ENCODE assay signal across 20 mouse cellular contexts in the genomic region with DNA sequence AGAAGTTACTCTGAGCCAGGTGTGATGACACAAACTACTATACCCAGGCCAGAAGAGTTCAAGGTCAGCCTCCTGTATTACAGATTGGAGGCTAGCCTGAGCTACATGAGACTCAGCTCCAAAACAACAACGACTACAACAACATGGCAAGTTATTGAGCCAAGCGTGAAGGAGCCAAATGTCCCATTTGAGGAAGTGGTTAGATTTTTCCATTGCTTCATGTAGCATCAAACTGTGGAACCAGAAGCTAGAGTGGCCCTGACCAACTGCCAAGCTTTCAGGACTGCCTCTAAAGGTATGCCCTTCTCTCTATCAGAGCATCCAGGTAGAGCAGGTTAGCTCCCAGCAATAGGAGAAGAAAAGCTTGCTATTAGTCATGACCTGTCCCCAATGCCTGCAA. TPM values are rescaled to one million over a fixed set of nuclear protein-coding genes. Genes with fewer than 3 reads are reported as not detected.
DNase-seq lines count a peak whose midpoint lies in the region; ATAC-seq and TF ChIP-seq lines count a peak whose summit lies in the region.
"Had no signal": no experiment of that assay in that cellular context is flagged by ENCODE, and none has a peak within 500 bp of the region (broad histone marks: within the 10 kb centered on the region; RNA-seq: fewer than 3 reads in every experiment).

No protein-coding gene starts in this region.

- TF ChIP-seq POLR2A in cerebellum, adult 2 months (IDR thresholded peaks at IDR 0.05; ENCODE audit: borderline replicate concordance, insufficient read depth, low read length), result no peak

- H3K4me1 ChIP-seq in cerebellum, adult 2 months (ENCODE audit: control insufficient read depth, insufficient read depth, low read length), result peaks cover 66% of the 10 kb centered on the region
- peaks cover 9% of the 10 kb centered on the region; the same call in 1 of the 2 replicates for H3K4me1 ChIP-seq in lung, postnatal 0 days (ENCODE audit: insufficient read depth, low read depth, low read length)

- no peak for DNase-seq in cerebellum, adult 2 months
- DNase-seq in left cerebral cortex, adult 2 months (ENCODE audit: extremely low spot score in 1 of 2, low spot score in 2 of 2), result no peak
- no peak for DNase-seq in left cerebral cortex, postnatal 25 days (ENCODE audit: low spot score in 2 of 2)
- peak; percentile 52 for DNase-seq in splenic B cell, adult 2 months (ENCODE audit: low read depth, low spot score)
- DNase-seq in lung, postnatal 0 days (ENCODE audit: low spot score), result no peak
- no peak for DNase-seq in left cerebral cortex, postnatal 14 days (ENCODE audit: low spot score in 2 of 2)
- DNase-seq: adrenal gland, adult 2 months; adrenal gland, postnatal 25 days; cerebellum, adult 11 months; cerebellum, adult 9-10 months; cerebellum, postnatal 25 days; forebrain, postnatal 0 days; gastrocnemius, postnatal 25 days had no signal

- 46% methylated on average over 2 of the region's 2 CpGs for WGBS in cerebellum, adult 2 months
- WGBS in lung, postnatal 0 days, result 91% methylated on average over 2 of the region's 2 CpGs

- peak overlapping the region; percentile 76 for H3K27ac ChIP-seq in cerebellum, adult 2 months (ENCODE audit: insufficient read depth, low read length)
- H3K27ac ChIP-seq in left cerebral cortex, adult 2 months, result peak overlapping the region; percentile 11; the same call in 1 of the 2 replicates
- H3K27ac ChIP-seq in lung, postnatal 0 days (ENCODE audit: low read length), result no peak overlapping the region
- H3K27ac ChIP-seq: embryonic facial prominence, embryonic 13.5 days; forebrain, embryonic 13.5 days; hindbrain, embryonic 10.5 days had no signal

- no peak for TF ChIP-seq CTCF in cerebellum, adult 2 months (IDR thresholded peaks at IDR 0.05; ENCODE audit: borderline replicate concordance, insufficient read depth, low read depth, low read length)
- TF ChIP-seq CTCF in left cerebral cortex, adult 2 months (IDR thresholded peaks at IDR 0.05), result no peak
- TF ChIP-seq CTCF in lung, postnatal 0 days (IDR thresholded peaks at IDR 0.05), result no peak

- H3K27me3 ChIP-seq in cerebellum, adult 2 months (ENCODE audit: control insufficient read depth, insufficient read depth, low read length), result no peaks in the 10 kb centered on the region
- no peaks in the 10 kb centered on the region for H3K27me3 ChIP-seq in splenic B cell, adult 2 months (ENCODE audit: control insufficient read depth, insufficient read depth, low read length, poor library complexity, severe bottlenecking)
- H3K27me3 ChIP-seq in lung, postnatal 0 days (replicated peaks; ENCODE audit: insufficient read depth, low read length), result no peaks in the 10 kb centered on the region
- H3K27me3 ChIP-seq: embryonic facial prominence, embryonic 13.5 days; forebrain, embryonic 13.5 days; heart, embryonic 12.5 days had no signal

- no peak overlapping the region for H3K4me3 ChIP-seq in cerebellum, adult 2 months (replicated peaks; ENCODE audit: insufficient read depth, low read depth, low read length)
- no peak overlapping the region for H3K4me3 ChIP-seq in left cerebral cortex, adult 2 months
- no peak overlapping the region for H3K4me3 ChIP-seq in lung, postnatal 0 days (ENCODE audit: low read depth, low read length)
- H3K4me3 ChIP-seq: embryonic facial prominence, embryonic 13.5 days; forebrain, embryonic 13.5 days; heart, embryonic 12.5 days; hindbrain, embryonic 10.5 days had no signal

- no peak for TF ChIP-seq EP300 in lung, postnatal 0 days (IDR thresholded peaks at IDR 0.05)

- ATAC-seq in cerebellum, adult (ENCODE audit: insufficient number of reproducible peaks, low FRiP score, low TSS enrichment), result no peak
- ATAC-seq in megakaryocyte progenitor cell, adult 5-6 weeks (replicated peaks; ENCODE audit: poor library complexity), result peak; percentile 59
- ATAC-seq in lung, postnatal 0 days, result no peak
- ATAC-seq: forebrain, embryonic 13.5 days; forebrain, postnatal 0 days had no signal

- no peaks in the 10 kb centered on the region for H3K36me3 ChIP-seq in splenic B cell, adult 2 months (ENCODE audit: control insufficient read depth, insufficient read depth, low read length, poor library complexity, severe bottlenecking)
- H3K36me3 ChIP-seq in lung, postnatal 0 days (ENCODE audit: insufficient read depth, low read length), result no peaks in the 10 kb centered on the region

- H3K9me3 ChIP-seq in lung, postnatal 0 days (ENCODE audit: low read length), result no peaks in the 10 kb centered on the region
- H3K9me3 ChIP-seq: embryonic facial prominence, embryonic 13.5 days; forebrain, embryonic 13.5 days; heart, embryonic 12.5 days had no signal

- H3K9ac ChIP-seq in lung, postnatal 0 days (replicated peaks; ENCODE audit: low read depth), result no peak overlapping the region
- H3K9ac ChIP-seq: embryonic facial prominence, embryonic 13.5 days; forebrain, embryonic 13.5 days; forebrain, postnatal 0 days; heart, embryonic 12.5 days; hindbrain, embryonic 14.5 days had no signal

- H3K4me2 ChIP-seq in lung, postnatal 0 days (replicated peaks; ENCODE audit: low read depth, low read length), result no peak overlapping the region
- H3K4me2 ChIP-seq: embryonic facial prominence, embryonic 13.5 days; forebrain, embryonic 13.5 days; heart, embryonic 12.5 days; hindbrain, embryonic 14.5 days had no signal

- intact Hi-C loops in left cerebral cortex, adult 2 months (cut with DNase I), result loop anchor here (2.0 kb wide), 2 partner anchors 19 to 35 kb away; partner anchors contain the start of gene Spred2
- intact Hi-C loops in left cerebral cortex, postnatal 25 days (cut with DNase I), result loop anchor here (2.0 kb wide), 1 partner anchor 19 kb away; the partner anchor contains the start of gene Spred2
- intact Hi-C loops in left cerebral cortex, postnatal 14 days (cut with DNase I), result no loop called here

RNA-seq across cellular contexts. Expression of gene Spred2, which starts 19.6 kb away (rescaled TPM):
- 40.3 and 40.6 TPM in 2 replicates for polyA plus RNA-seq in cerebellum, adult 2 months (2012; rRNA removed)
- 100 to 1,000 TPM; 102 to 119 TPM for total RNA-seq in left cerebral cortex, adult 2 months (2021)
- total RNA-seq in left cerebral cortex, postnatal 25 days (2021), result 100 to 1,000 TPM in 1 of 2 experiments, 10 to 100 TPM in 1; 83.7 to 110 TPM
- total RNA-seq in megakaryocyte progenitor cell, adult 5-6 weeks (2015), result 16.9 and 20.7 TPM in 2 replicates
- total RNA-seq in megakaryocyte progenitor cell, adult 5-6 weeks (2017), result 4.4 and 5.0 TPM in 2 replicates
- 3.9 and 4.9 TPM in 2 replicates for polyA plus RNA-seq in lung, postnatal 0 days (2015; fragmentation: Nextera tagmentation; extraction: Ambion mirVana)
- total RNA-seq in left cerebral cortex, postnatal 14 days (2021), result 10 to 100 TPM; 84.3 to 85.1 TPM
